Mouse (Mus musculus) midbrain, postnatal 0 days (tissue): ENCODE results near the gene Pex26. TPM values are rescaled to one million over a fixed set of nuclear protein-coding genes. Genes with fewer than 3 reads are reported as not detected.

Source experiments
- ATAC-seq: fragments of 200-750 bp; cut with Nextera tagmentation; 2 replicates; pipeline ENCODE4 v1.8.0; 2017; ENCODE audit warnings: moderate number of reproducible peaks, mild to moderate bottlenecking, moderate TSS enrichment, moderate library complexity; ENCODE audit not compliant: low FRiP score
- DNase-seq: peaks from one replicate; pipeline ENCODE4 v3.0.0-alpha.2; 2015; ENCODE audit warnings: low spot score
- H3K27ac ChIP-seq: fragments of 300-500 bp; sonication (generic); 2 replicates; pipeline ENCODE4 v1.5.1; 2014; ENCODE audit warnings: low read depth, mild to moderate bottlenecking, low read length, mixed read lengths
- H3K27me3 ChIP-seq: fragments of 300-500 bp; sonication (generic); 2 replicates; pipeline ENCODE4 v1.6.1; 2014; ENCODE audit warnings: low read length, control low read depth, mixed read lengths; ENCODE audit not compliant: insufficient read depth
- H3K36me3 ChIP-seq: fragments of 300-500 bp; sonication (generic); 2 replicates; pipeline ENCODE4 v1.6.1; 2014; ENCODE audit warnings: low read length, control low read depth, mixed read lengths; ENCODE audit not compliant: insufficient read depth
- H3K4me1 ChIP-seq: fragments of 300-500 bp; sonication (generic); 2 replicates; pipeline ENCODE4 v1.6.1; 2014; ENCODE audit warnings: mild to moderate bottlenecking, control low read depth, antibody characterized with exemption, low read length, mixed read lengths; ENCODE audit not compliant: insufficient read depth
- H3K4me2 ChIP-seq: fragments of 300-500 bp; sonication (generic); 2 replicates; pipeline ENCODE4 v1.6.1; 2014; ENCODE audit warnings: low read depth, mild to moderate bottlenecking, low read length, mixed read lengths; ENCODE audit not compliant: poor library complexity, severe bottlenecking
- H3K4me3 ChIP-seq: fragments of 300-500 bp; sonication (generic); 2 replicates; pipeline ENCODE4 v1.5.1; 2014; ENCODE audit warnings: low read depth, mild to moderate bottlenecking, low read length, moderate library complexity
- H3K9ac ChIP-seq: fragments of 300-500 bp; sonication (generic); replicated peaks from 2 replicates; pipeline ENCODE4 v1.6.1; 2014; ENCODE audit warnings: mild to moderate bottlenecking, low read length, moderate library complexity, mixed read lengths; ENCODE audit not compliant: poor library complexity, severe bottlenecking
- H3K9me3 ChIP-seq: fragments of 300-500 bp; sonication (generic); 2 replicates; pipeline ENCODE4 v1.6.1; 2016; ENCODE audit warnings: low read length, control low read depth
- CTCF ChIP-seq: IDR thresholded peaks from 2 replicates; pipeline ENCODE4 v1.5.1; 2016; ENCODE audit warnings: antibody characterized with exemption, mild to moderate bottlenecking
- WGBS: fragments of 180-500 bp; shearing (Covaris S2); extraction: QIAGEN DNeasy Blood & Tissue Kit; methylation state at CpG from one replicate; pipeline ENCODE4 v1.1.7; 2014; 5-methylcytosine and 5-hydroxymethylcytosine counted together
- polyA plus RNA-seq: library from polyadenylated mRNA; unstranded; fragments of >200 nt; fragmentation: Nextera tagmentation; extraction: Ambion mirVana; gene quantifications from 2 replicates; pipeline ENCODE4 v1.2.1, GENCODE M21; 2015
- total RNA-seq: library from RNA; depleted of rRNA; stranded (reverse); fragments of >200 nt; gene quantifications from 2 replicates; pipeline ENCODE4 v1.2.3, GENCODE M21; 2014

Pex26 gene
- total and polyA plus RNA-seq, 2 experiments from 2014 or later = 12.7 to 32.6 TPM

DNA sequence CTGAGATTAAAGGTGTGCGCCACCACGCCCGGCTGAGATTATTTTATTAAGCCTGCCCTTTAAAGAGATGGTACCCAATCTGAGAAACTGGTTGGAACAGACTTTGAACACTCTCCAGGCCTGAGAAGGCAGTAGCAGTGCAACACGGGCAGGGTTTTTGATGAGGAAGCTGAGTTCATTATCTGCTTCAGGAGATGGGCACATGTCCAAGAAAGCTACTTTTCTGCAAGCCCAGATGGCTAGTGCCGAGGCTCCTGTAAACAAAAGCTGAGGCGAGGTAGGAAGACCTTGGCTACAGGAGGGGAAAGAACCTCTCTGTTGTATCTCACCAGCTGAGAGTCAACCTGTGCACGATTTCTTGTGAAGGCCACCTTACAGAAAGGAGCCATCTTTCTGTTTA is 41.2 kb upstream of the Pex26 start:
- no peaks in the 10 kb centered on the region for H3K9me3 ChIP-seq
- no peak for ATAC-seq
- DNase-seq = no peak

DNA sequence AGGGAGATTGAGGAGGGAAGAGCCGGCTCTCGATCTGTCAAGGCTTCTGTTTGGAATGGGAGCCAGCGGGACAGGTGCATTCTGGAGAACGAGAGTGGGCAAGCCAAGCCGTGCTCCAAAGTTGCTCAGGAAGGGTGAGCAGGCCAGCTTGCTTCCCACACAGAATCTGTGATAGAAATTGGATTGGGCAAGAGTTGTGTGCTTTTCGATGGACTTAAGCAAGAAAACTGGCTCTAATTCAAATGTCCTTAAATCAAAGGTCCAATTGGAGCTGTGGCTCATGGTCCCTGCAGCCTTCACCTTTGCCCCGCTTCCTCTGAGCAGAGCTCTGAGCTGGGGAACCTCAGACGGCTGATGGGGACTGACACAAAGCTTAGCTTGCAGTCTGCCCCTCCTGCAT is 40.0 kb upstream of the Pex26 start:
- DNase-seq = no peak
- H3K4me2 ChIP-seq = no peak overlapping the region
- H3K9ac ChIP-seq = no peak overlapping the region
- WGBS = 85% methylated on average over 8 of the region's 8 CpGs
- TF ChIP-seq CTCF = no peak
- ATAC-seq = no peak
- no peaks in the 10 kb centered on the region for H3K36me3 ChIP-seq
- H3K9me3 ChIP-seq = no peaks in the 10 kb centered on the region
- H3K27ac ChIP-seq = no peak overlapping the region
- H3K27me3 ChIP-seq = no peaks in the 10 kb centered on the region
- H3K4me1 ChIP-seq = no peaks in the 10 kb centered on the region
- no peak overlapping the region for H3K4me3 ChIP-seq

More for the DNA sequence above, 41.2 kb upstream of the Pex26 start:
- 80% methylated on average over 7 of the region's 7 CpGs for WGBS
- Histone ChIP-seq H3K36me3 (no peaks in the 10 kb centered on the region), H3K27me3 (no peaks in the 10 kb centered on the region), H3K4me1 (no peaks in the 10 kb centered on the region), H3K27ac (no peak overlapping the region), H3K4me3 (no peak overlapping the region), H3K4me2 (no peak overlapping the region), H3K9ac (no peak overlapping the region)
- TF ChIP-seq CTCF = no peak

DNA sequence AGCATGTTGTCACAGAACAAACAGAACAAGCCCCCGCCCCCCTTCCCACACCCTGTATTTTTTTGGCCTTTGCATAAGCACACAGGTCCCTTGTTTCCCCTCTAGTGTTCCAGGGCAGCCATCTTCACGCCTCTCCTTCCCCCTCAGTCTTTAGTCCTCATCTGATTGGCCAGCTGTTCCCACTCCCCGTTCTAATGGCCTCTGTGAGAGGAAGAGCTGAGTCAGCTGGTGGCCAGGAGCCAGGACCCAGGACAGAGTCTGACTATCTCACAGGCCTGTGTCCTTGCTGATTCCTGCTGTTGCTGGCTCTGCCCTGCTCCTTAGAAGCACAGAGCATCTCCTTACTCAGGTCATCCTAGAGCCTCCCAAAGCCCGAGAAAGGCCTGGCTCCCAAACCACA is 39.4 kb upstream of the Pex26 start:
- Histone ChIP-seq H3K4me2 (no peak overlapping the region), H3K4me1 (no peaks in the 10 kb centered on the region), H3K9me3 (no peaks in the 10 kb centered on the region), H3K36me3 (no peaks in the 10 kb centered on the region), H3K4me3 (no peak overlapping the region), H3K27me3 (no peaks in the 10 kb centered on the region), H3K9ac (no peak overlapping the region), H3K27ac (no peak overlapping the region)
- 69% methylated on average over 4 of the region's 4 CpGs for WGBS
- peak; percentile 73 for DNase-seq
- ATAC-seq = peak; percentile 58; the same call in 1 of the 2 replicates
- no peak for TF ChIP-seq CTCF

DNA sequence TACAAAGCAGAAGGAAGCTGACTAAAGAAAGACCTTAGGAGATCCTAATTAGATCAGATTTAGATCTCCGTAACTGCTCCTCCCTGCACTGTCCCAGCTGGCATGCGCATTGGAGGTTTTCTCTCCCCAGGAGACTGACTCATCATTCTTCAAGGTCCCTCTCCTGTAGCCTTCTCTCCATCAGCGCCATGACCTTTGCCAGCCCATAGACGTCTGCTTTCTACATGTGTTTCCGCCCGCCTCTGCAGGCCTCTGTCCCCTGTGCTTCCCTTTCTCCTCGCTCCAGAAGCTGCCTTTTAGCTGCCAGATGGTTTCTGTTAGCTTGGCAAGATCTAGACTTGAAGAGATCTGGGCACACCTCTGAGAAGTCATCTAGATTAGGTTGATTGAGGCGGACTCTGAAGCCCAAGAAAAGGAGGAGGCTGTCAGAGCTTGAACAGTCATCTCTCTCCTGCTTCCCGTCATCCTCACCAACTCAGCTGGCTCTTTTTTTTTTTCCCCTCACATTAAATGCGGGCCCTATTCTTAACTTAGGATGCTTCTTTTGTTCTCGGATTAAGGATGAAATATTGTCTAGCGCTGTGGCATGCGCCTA is 38.4 kb upstream of the Pex26 start:
- Histone ChIP-seq H3K36me3 (no peaks in the 10 kb centered on the region), H3K4me1 (no peaks in the 10 kb centered on the region), H3K27ac (no peak overlapping the region), H3K27me3 (no peaks in the 10 kb centered on the region), H3K9ac (no peak overlapping the region), H3K4me3 (no peak overlapping the region), H3K4me2 (no peak overlapping the region), H3K9me3 (no peaks in the 10 kb centered on the region)
- WGBS = 56% methylated on average over 12 of the region's 13 CpGs
- DNase-seq (peak; percentile 30), ATAC-seq (no peak)
- no peak for TF ChIP-seq CTCF

- ATAC-seq (no peak), DNase-seq (no peak)
- H3K9ac ChIP-seq = no peak overlapping the region
- H3K9me3 ChIP-seq = no peaks in the 10 kb centered on the region
- H3K4me2 ChIP-seq = no peak overlapping the region
- WGBS = 41% methylated on average over 8 of the region's 8 CpGs
- no peaks in the 10 kb centered on the region for H3K36me3 ChIP-seq
- H3K27ac ChIP-seq = no peak overlapping the region
- TF ChIP-seq CTCF = no peak
- no peak overlapping the region for H3K4me3 ChIP-seq
- no peaks in the 10 kb centered on the region for H3K27me3 ChIP-seq
- no peaks in the 10 kb centered on the region for H3K4me1 ChIP-seq
Observed at GRCm38 (mm10) chr6:121145906-121146305, 37.6 kb upstream of the Pex26 start.

GRCm38 (mm10) chr6:121146798-121147197 is 36.7 kb upstream of the Pex26 start:
- no peak overlapping the region for H3K27ac ChIP-seq
- no peak overlapping the region for H3K4me2 ChIP-seq
- no peaks in the 10 kb centered on the region for H3K4me1 ChIP-seq
- H3K27me3 ChIP-seq = no peaks in the 10 kb centered on the region
- ATAC-seq (no peak), DNase-seq (no peak)
- H3K4me3 ChIP-seq = no peak overlapping the region
- 58% methylated on average over 4 of the region's 4 CpGs for WGBS
- no peaks in the 10 kb centered on the region for H3K9me3 ChIP-seq
- H3K9ac ChIP-seq = no peak overlapping the region
- TF ChIP-seq CTCF = no peak
- no peaks in the 10 kb centered on the region for H3K36me3 ChIP-seq
